Mouse (Mus musculus): ENCODE data around the gene Olfr1436.
"Not testable (repeated sequence)": the region's sequence is repeated elsewhere in the genome, so short reads cannot be mapped to it uniquely, and the experiment has no call there.

Olfr1436 gene

DNA sequence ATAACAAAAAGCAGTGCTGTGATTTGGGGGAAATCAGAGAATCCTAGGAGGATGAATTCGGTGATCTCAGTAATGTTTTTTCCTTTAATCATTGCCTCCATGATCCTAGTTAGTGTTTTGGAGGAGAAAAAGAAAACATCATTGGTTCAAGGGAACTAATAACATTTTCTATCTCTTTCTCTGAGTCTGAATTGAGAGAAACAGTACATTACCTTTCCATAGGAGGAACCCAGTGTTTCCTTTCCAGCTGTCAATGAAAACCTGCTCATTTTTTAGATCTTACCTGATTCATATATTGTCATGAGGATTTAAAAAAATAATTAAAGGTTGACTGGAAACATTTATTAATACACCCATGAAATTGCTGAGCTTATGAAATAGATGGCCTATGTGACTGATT is at the start of gene Olfr1436:
Olfr1436 (minus strand) TSS at position 101 of the 400 bp plus-strand sequence.
- DNase-seq (ENCODE audit: low spot score in 2 of 2), result not testable (repeated sequence)

DNA sequence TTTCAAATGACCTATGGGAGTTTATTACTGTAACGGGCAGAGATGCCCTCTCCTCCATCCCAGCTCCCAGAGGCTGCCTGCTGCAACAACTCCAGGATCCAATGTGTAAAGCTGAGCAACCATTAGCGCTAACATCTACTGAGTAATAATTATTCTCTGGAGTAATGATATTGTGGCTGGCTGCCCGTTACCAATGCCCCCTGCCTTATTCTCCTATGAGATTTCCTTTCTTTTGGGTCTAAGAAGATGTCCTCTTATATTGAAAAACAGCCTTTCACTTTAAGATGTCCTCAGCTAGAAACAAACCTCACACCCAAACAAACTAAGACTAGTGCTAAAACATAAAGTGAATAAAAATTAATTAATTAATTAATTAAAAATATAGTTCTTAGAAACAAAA is 36.9 kb upstream of the Olfr1436 start, which contains the start of gene Olfr1438-ps1:
Olfr1438-ps1 (minus strand) TSS at position 101 of the 400 bp plus-strand sequence.
- no peak for DNase-seq (ENCODE audit: low spot score in 2 of 2)

- DNase-seq (ENCODE audit: low spot score in 2 of 2), result no peak
Measured at GRCm38 (mm10) chr19:12325001-12325400, 26.1 kb upstream of the Olfr1436 start, which contains the start of gene Olfr1437. Gene Olfr1437, minus strand, starts transcription at chr19:12325101.

- no peak for DNase-seq (ENCODE audit: low spot score in 2 of 2)
Measured at GRCm38 (mm10) chr19:12292979-12293378, 6.0 kb downstream of the Olfr1436 start.

DNA sequence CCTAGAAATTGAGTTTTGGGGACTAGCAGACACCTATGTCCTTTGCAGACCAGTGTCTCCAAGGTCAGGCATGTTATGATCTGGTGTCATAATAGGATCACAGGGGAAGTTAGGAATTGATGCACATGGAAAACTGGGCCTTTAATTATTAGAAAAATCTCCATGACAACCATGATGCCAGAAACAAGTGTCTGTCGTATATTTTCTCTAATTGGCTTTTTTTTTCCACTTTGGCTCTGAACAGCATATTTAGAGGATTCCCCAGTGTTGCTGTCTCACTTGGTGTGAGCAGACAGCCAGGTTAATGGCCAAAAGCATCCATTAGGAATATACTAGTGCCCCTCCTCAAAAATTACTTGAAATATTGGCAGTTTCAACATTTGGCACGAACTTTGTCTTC is 19.4 kb downstream of the Olfr1436 start, which contains the start of gene Olfr1434:
Olfr1434 (plus strand) TSS at position 301 of the 400 bp plus-strand sequence.
- DNase-seq (ENCODE audit: low spot score in 2 of 2), result no peak

GRCm38 (mm10) chr19:12260732-12261131 is 38.2 kb downstream of the Olfr1436 start, which contains the start of gene Olfr235:
Gene Olfr235, plus strand, starts transcription at chr19:12261032.
- no peak for DNase-seq (ENCODE audit: low spot score in 2 of 2)

All from right cerebral cortex, postnatal 36 days (tissue).